Comparison of ENCODE assay signal across 23 mouse cellular contexts in genomic region chr4:82813356-82813755, GRCm38 (mm10). TPM values are rescaled to one million over a fixed set of nuclear protein-coding genes. Genes with fewer than 3 reads are reported as not detected.
DNase-seq lines count a peak whose midpoint lies in the region; ATAC-seq and TF ChIP-seq lines count a peak whose summit lies in the region.
"Had no signal": no experiment of that assay in that cellular context is flagged by ENCODE, and none has a peak within 500 bp of the region (broad histone marks: within the 10 kb centered on the region; RNA-seq: fewer than 3 reads in every experiment).

No protein-coding gene starts in this region.

- no peak for DNase-seq in forebrain, postnatal 0 days
- no peak for DNase-seq in forebrain, embryonic 14.5 days (ENCODE audit: low spot score)
- peak; percentile 21 for DNase-seq in lung, embryonic 14.5 days
- no peak for DNase-seq in lung, postnatal 10 days
- DNase-seq in ES-E14 (ENCODE audit: low read depth, low spot score) = peak; percentile 6
- DNase-seq in spleen, postnatal 4 days (ENCODE audit: low spot score in 2 of 2) = no peak
- DNase-seq in layer of hippocampus, postnatal 36 days = no peak
- DNase-seq: adrenal gland, postnatal 25 days; B cell, adult 2 months; cerebellum, adult 18-20 months; cerebellum, postnatal 36 days; gastrocnemius, adult 2 months; heart, adult 11 months; heart, postnatal 4 days; right cerebral cortex, adult 18-20 months; thymus, postnatal 36 days had no signal

- no peaks in the 10 kb centered on the region for H3K4me1 ChIP-seq in forebrain, postnatal 0 days (ENCODE audit: insufficient read depth)
- 0 out of 2 replicates have a peak, but pooled peaks cover 2% of the 10 kb centered on the region for H3K4me1 ChIP-seq in forebrain, embryonic 14.5 days (ENCODE audit: control insufficient read depth, insufficient read depth, low read length)
- H3K4me1 ChIP-seq in lung, embryonic 14.5 days (ENCODE audit: insufficient read depth) = no peaks in the 10 kb centered on the region
- no peaks in the 10 kb centered on the region for H3K4me1 ChIP-seq in ES-E14 (ENCODE audit: control insufficient read depth in 2 of 2, insufficient read depth in 2 of 2, low read length in 2 of 2, poor library complexity in 1 of 2)
- H3K4me1 ChIP-seq: embryonic facial prominence, embryonic 13.5 days; hindbrain, embryonic 15.5 days; intestine, embryonic 15.5 days had no signal

- H3K4me2 ChIP-seq in forebrain, postnatal 0 days (ENCODE audit: low read depth) = no peak overlapping the region
- H3K4me2 ChIP-seq in forebrain, embryonic 14.5 days (ENCODE audit: low read length) = no peak overlapping the region
- H3K4me2 ChIP-seq in lung, embryonic 14.5 days = no peak overlapping the region
- H3K4me2 ChIP-seq: embryonic facial prominence, embryonic 13.5 days; heart, embryonic 13.5 days; hindbrain, embryonic 15.5 days; intestine, embryonic 15.5 days; lung, embryonic 15.5 days; midbrain, embryonic 13.5 days had no signal

- no peaks in the 10 kb centered on the region for H3K9me3 ChIP-seq in forebrain, postnatal 0 days (ENCODE audit: low read length)
- no peaks in the 10 kb centered on the region for H3K9me3 ChIP-seq in forebrain, embryonic 14.5 days (replicated peaks; ENCODE audit: control insufficient read depth, low read length)
- no peaks in the 10 kb centered on the region for H3K9me3 ChIP-seq in lung, embryonic 14.5 days (ENCODE audit: low read depth, low read length)
- H3K9me3 ChIP-seq in ES-E14 (ENCODE audit: control insufficient read depth, insufficient read depth, low read depth, low read length) = no peaks in the 10 kb centered on the region
- H3K9me3 ChIP-seq: embryonic facial prominence, embryonic 13.5 days; heart, embryonic 13.5 days; hindbrain, embryonic 15.5 days; intestine, embryonic 15.5 days; lung, embryonic 15.5 days; midbrain, embryonic 13.5 days had no signal

- H3K27me3 ChIP-seq in forebrain, postnatal 0 days (ENCODE audit: insufficient read depth, low read length) = no peaks in the 10 kb centered on the region
- H3K27me3 ChIP-seq in forebrain, embryonic 14.5 days (replicated peaks; ENCODE audit: control insufficient read depth, insufficient read depth, low read length) = no peaks in the 10 kb centered on the region
- H3K27me3 ChIP-seq in lung, embryonic 14.5 days (ENCODE audit: insufficient read depth, low read length) = no peaks in the 10 kb centered on the region
- H3K27me3 ChIP-seq: embryonic facial prominence, embryonic 13.5 days; heart, embryonic 13.5 days; hindbrain, embryonic 15.5 days; intestine, embryonic 15.5 days; lung, embryonic 15.5 days; midbrain, embryonic 13.5 days had no signal

- H3K4me3 ChIP-seq in forebrain, postnatal 0 days (ENCODE audit: low read depth, low read length) = no peak overlapping the region
- no peak overlapping the region for H3K4me3 ChIP-seq in forebrain, embryonic 14.5 days (ENCODE audit: low read depth, low read length)
- H3K4me3 ChIP-seq in lung, embryonic 14.5 days (ENCODE audit: low read depth, low read length) = no peak overlapping the region
- no peak overlapping the region for H3K4me3 ChIP-seq in ES-E14 (ENCODE audit: insufficient read depth in 1 of 2, low read depth in 1 of 2, low read length in 2 of 2, poor library complexity in 1 of 2, severe bottlenecking in 1 of 2)
- H3K4me3 ChIP-seq: embryonic facial prominence, embryonic 13.5 days; gastrocnemius, adult 2 months; heart, embryonic 13.5 days; hindbrain, embryonic 15.5 days; intestine, embryonic 15.5 days; lung, embryonic 15.5 days; midbrain, embryonic 13.5 days had no signal

- H3K27ac ChIP-seq in forebrain, postnatal 0 days (ENCODE audit: low read depth, low read length) = no peak overlapping the region
- no peak overlapping the region for H3K27ac ChIP-seq in forebrain, embryonic 14.5 days (ENCODE audit: low read depth, low read length)
- H3K27ac ChIP-seq in lung, embryonic 14.5 days (ENCODE audit: low read depth) = no peak overlapping the region
- H3K27ac ChIP-seq in ES-E14 (ENCODE audit: insufficient read depth, low read depth, low read length, poor library complexity, severe bottlenecking) = no peak overlapping the region
- H3K27ac ChIP-seq: embryonic facial prominence, embryonic 13.5 days; gastrocnemius, adult 2 months; heart, embryonic 13.5 days; hindbrain, embryonic 15.5 days; intestine, embryonic 15.5 days; lung, embryonic 15.5 days; midbrain, embryonic 13.5 days had no signal

- no peak overlapping the region for H3K9ac ChIP-seq in forebrain, postnatal 0 days
- H3K9ac ChIP-seq in forebrain, embryonic 14.5 days (ENCODE audit: low read length) = no peak overlapping the region
- H3K9ac ChIP-seq in lung, embryonic 14.5 days = no peak overlapping the region
- H3K9ac ChIP-seq in ES-E14 (ENCODE audit: insufficient read depth, low read depth, low read length, poor library complexity, severe bottlenecking) = no peak overlapping the region
- H3K9ac ChIP-seq: embryonic facial prominence, embryonic 13.5 days; heart, embryonic 13.5 days; hindbrain, embryonic 15.5 days; intestine, embryonic 15.5 days; lung, embryonic 15.5 days; midbrain, embryonic 13.5 days had no signal

- in situ Hi-C loops in ES-E14 (cut with MboI; ENCODE audit: low sequenced_read_pairs in 2 of 2, unreplicated experiment in 2 of 2) = no loop called here

- TF ChIP-seq CTCF in forebrain, postnatal 0 days (IDR thresholded peaks at IDR 0.05; ENCODE audit: low read depth) = 0 out of 2 replicates have a peak, but pooled peaks have one; percentile 6
- 0 out of 2 replicates have a peak, but pooled peaks have one; percentile 32 for TF ChIP-seq CTCF in lung, embryonic 14.5 days (IDR thresholded peaks at IDR 0.05; ENCODE audit: low read depth)

- no peaks in the 10 kb centered on the region for H3K36me3 ChIP-seq in forebrain, postnatal 0 days (ENCODE audit: insufficient read depth)
- H3K36me3 ChIP-seq in forebrain, embryonic 14.5 days (ENCODE audit: control insufficient read depth, insufficient read depth, low read length) = no peaks in the 10 kb centered on the region
- H3K36me3 ChIP-seq in lung, embryonic 14.5 days (ENCODE audit: insufficient read depth) = 0 out of 2 replicates have a peak, but pooled peaks cover 3% of the 10 kb centered on the region
- no peaks in the 10 kb centered on the region for H3K36me3 ChIP-seq in ES-E14 (ENCODE audit: control insufficient read depth, insufficient read depth, low read length, poor library complexity, severe bottlenecking)
- H3K36me3 ChIP-seq: intestine, embryonic 15.5 days; lung, embryonic 15.5 days; midbrain, embryonic 13.5 days had no signal

- no peak for ATAC-seq in forebrain, postnatal 0 days
- no peak for ATAC-seq in forebrain, embryonic 14.5 days
- ATAC-seq in lung, embryonic 14.5 days (ENCODE audit: insufficient read depth) = no peak
- peak; percentile 39; the same call in 1 of the 2 replicates for ATAC-seq in common myeloid progenitor, adult 5-6 weeks (replicated peaks; ENCODE audit: low read depth, poor library complexity, severe bottlenecking)
- ATAC-seq: intestine, embryonic 15.5 days; midbrain, embryonic 13.5 days had no signal

- 63% methylated on average over 6 of the region's 6 CpGs for WGBS in forebrain, postnatal 0 days
- 66% methylated on average over 6 of the region's 6 CpGs for WGBS in forebrain, embryonic 14.5 days
- WGBS in lung, embryonic 14.5 days = 67% methylated on average over 6 of the region's 6 CpGs

TF ChIP-seq in ES-E14, 5 proteins besides CTCF, POLR2A, EP300 and RAD21:
- TF ChIP-seq MAFK (IDR thresholded peaks at IDR 0.05; ENCODE audit: insufficient read depth, low read depth, low read length) (no peak), ZNF384 (IDR thresholded peaks at IDR 0.05; ENCODE audit: low read depth, low read length) (no peak), CHD2 (IDR thresholded peaks at IDR 0.05; ENCODE audit: low read depth, low read length) (no peak), ZC3H11A (IDR thresholded peaks at IDR 0.05; ENCODE audit: borderline replicate concordance, low read depth, low read length) (no peak), HCFC1 (IDR thresholded peaks at IDR 0.05; ENCODE audit: borderline replicate concordance, insufficient read depth, low read length) (no peak)

RNA-seq across cellular contexts. Expression of gene Zdhhc21, which starts 46.4 kb away (rescaled TPM):
- 31.6 and 39.6 TPM in 2 replicates for total RNA-seq in forebrain, postnatal 0 days (2014; rRNA removed)
- polyA plus RNA-seq in forebrain, postnatal 0 days (2015; fragmentation: Nextera tagmentation; extraction: Ambion mirVana) = 6.2 and 11.9 TPM in 2 replicates
- 13.1 and 15.7 TPM in 2 replicates for polyA plus RNA-seq in forebrain, embryonic 14.5 days (2014; fragmentation: Nextera tagmentation; extraction: Ambion mirVana)
- 15.2 and 17.5 TPM in 2 replicates for polyA plus RNA-seq in lung, embryonic 14.5 days (2014; fragmentation: Nextera tagmentation; extraction: Ambion mirVana)
- 17.6 and 18.7 TPM in 2 replicates for total RNA-seq in ES-E14 (2012; rRNA removed)
- total RNA-seq in common myeloid progenitor, adult 5-6 weeks (2017) = 16.4 and 21.8 TPM in 2 replicates
- total RNA-seq in layer of hippocampus, postnatal 36 days (2021) = 10 to 100 TPM; 41.8 to 44.7 TPM

Comparison
In these comparisons a context has a peak if more than half of its experiments do, and no peak if none do; other contexts are left out.
1. DNase-seq: peak in lung, embryonic 14.5 days (single experiment) and ES-E14 (single experiment); none in forebrain, postnatal 0 days (single experiment), forebrain, embryonic 14.5 days (single experiment), lung, postnatal 10 days (single experiment), spleen, postnatal 4 days (0 of 2) and layer of hippocampus, postnatal 36 days (0 of 2).